Mouse (Mus musculus): ENCODE measurements at regions not wholly inside any gene's neighbourhood (a gene's known extent, or its start where the extent isn't known, plus 50 kb on each side); places are given as distances from the start of the nearest gene placed in this dataset.
A peak's percentile ranks its signal among the peaks of the same experiment; 100 is the strongest.

- no peak for DNase-seq
These were observed 215.6 kb upstream of the Ccdc122 start for GRCm38 (mm10) chr14:76820989-76821388.

- peak; percentile 93 to 97 for DNase-seq
These were observed 216.9 kb upstream of the Ccdc122 start for GRCm38 (mm10) chr14:76819690-76820089.

GRCm38 (mm10) chr14:76818256-76819010 is 218.1 kb upstream of the Ccdc122 start:
- DNase-seq, result peak; percentile 48 to 58

GRCm38 (mm10) chr14:76817189-76817772 is 219.3 kb upstream of the Ccdc122 start:
- peak; percentile 68 to 91 for DNase-seq

GRCm38 (mm10) chr14:76816666-76817065 is 219.9 kb upstream of the Ccdc122 start:
- DNase-seq, result no peak

- DNase-seq, result no peak
These were observed 224.3 kb upstream of the Ccdc122 start for GRCm38 (mm10) chr14:76812155-76812875.

- no peak for DNase-seq
These were observed 225.6 kb upstream of the Ccdc122 start for GRCm38 (mm10) chr14:76810697-76811589.

- DNase-seq, result no peak
These were observed 226.5 kb upstream of the Ccdc122 start for GRCm38 (mm10) chr14:76810041-76810440.

- DNase-seq, result no peak
These were observed 227.2 kb upstream of the Ccdc122 start for GRCm38 (mm10) chr14:76809411-76809810.

GRCm38 (mm10) chr14:76805151-76805785 is 231.3 kb upstream of the Ccdc122 start:
- peak; percentile 48 to 74 for DNase-seq

- no peak for DNase-seq
These were observed 232.0 kb upstream of the Ccdc122 start for GRCm38 (mm10) chr14:76804447-76805150.

- DNase-seq, result no peak
These were observed 236.4 kb upstream of the Ccdc122 start for GRCm38 (mm10) chr14:76800181-76800580.

- no peak for DNase-seq
These were observed 236.8 kb upstream of the Ccdc122 start for GRCm38 (mm10) chr14:76799741-76800140.

GRCm38 (mm10) chr14:76798925-76799428 is 237.6 kb upstream of the Ccdc122 start:
- DNase-seq, result no peak

GRCm38 (mm10) chr14:76798488-76798887 is 238.1 kb upstream of the Ccdc122 start:
- DNase-seq, result no peak

GRCm38 (mm10) chr14:76797518-76797917 is 239.1 kb upstream of the Ccdc122 start:
- DNase-seq, result no peak

- DNase-seq, result peak in 1 of 2 experiments; percentile 25
These were observed 235.3 kb upstream of the Serp2 start for GRCm38 (mm10) chr14:76791811-76792571.

GRCm38 (mm10) chr14:76789376-76789775 is 232.7 kb upstream of the Serp2 start:
- DNase-seq, result no peak

- DNase-seq, result peak; percentile 51 to 66
These were observed 230.9 kb upstream of the Serp2 start for GRCm38 (mm10) chr14:76787601-76788000.

- no peak for DNase-seq
These were observed 229.5 kb upstream of the Serp2 start for GRCm38 (mm10) chr14:76786214-76786613.

- DNase-seq, result no peak
These were observed 224.8 kb upstream of the Serp2 start for GRCm38 (mm10) chr14:76781524-76781880.
